Mouse (Mus musculus) liver, embryonic 12.5 days (tissue): ENCODE results near the gene Lamp2. TPM values are rescaled to one million over a fixed set of nuclear protein-coding genes. Genes with fewer than 3 reads are reported as not detected.
"Not testable (repeated sequence)": the region's sequence is repeated elsewhere in the genome, so short reads cannot be mapped to it uniquely, and the experiment has no call there.

ENCODE experiments used
- ATAC-seq: fragments of 200-750 bp; cut with Nextera tagmentation; 2 replicates; pipeline ENCODE4 v1.8.0; 2017; ENCODE audit warnings: moderate number of reproducible peaks, mild to moderate bottlenecking, moderate library complexity
- H3K27ac ChIP-seq: fragments of 300-500 bp; sonication (generic); 2 replicates; pipeline ENCODE4 v1.5.1; 2016; ENCODE audit warnings: mild to moderate bottlenecking
- H3K27me3 ChIP-seq: fragments of 300-500 bp; sonication (generic); replicated peaks from 2 replicates; pipeline ENCODE4 v1.6.1; 2016; ENCODE audit warnings: mild to moderate bottlenecking, moderate library complexity
- H3K36me3 ChIP-seq: fragments of 300-500 bp; sonication (generic); 2 replicates; pipeline ENCODE4 v1.6.1; 2016; ENCODE audit warnings: mild to moderate bottlenecking, moderate library complexity
- H3K4me1 ChIP-seq: fragments of 300-500 bp; sonication (generic); 2 replicates; pipeline ENCODE4 v1.6.1; 2016
- H3K4me2 ChIP-seq: fragments of 300-500 bp; sonication (generic); 2 replicates; pipeline ENCODE4 v1.6.1; 2016; ENCODE audit warnings: mild to moderate bottlenecking, moderate library complexity
- H3K4me3 ChIP-seq: fragments of 300-500 bp; sonication (generic); 2 replicates; pipeline ENCODE4 v1.5.1; 2016; ENCODE audit warnings: mild to moderate bottlenecking, moderate library complexity
- H3K9ac ChIP-seq: fragments of 300-500 bp; sonication (generic); 2 replicates; pipeline ENCODE4 v1.6.1; 2016; ENCODE audit warnings: mild to moderate bottlenecking, moderate library complexity
- H3K9me3 ChIP-seq: fragments of 300-500 bp; sonication (generic); replicated peaks from 2 replicates; pipeline ENCODE4 v1.6.1; 2016; ENCODE audit warnings: mild to moderate bottlenecking, moderate library complexity
- WGBS: fragments of 180-500 bp; shearing (Covaris S2); methylation state at CpG from one replicate; pipeline ENCODE4 v1.1.7; 2016; ENCODE audit not compliant: insufficient replicate concordance; 5-methylcytosine and 5-hydroxymethylcytosine counted together
- polyA plus RNA-seq: library from polyadenylated mRNA; unstranded; fragments of >200 nt; fragmentation: Nextera tagmentation; extraction: Ambion mirVana; gene quantifications from 2 replicates; pipeline ENCODE4 v1.2.1, GENCODE M21; 2016

The Lamp2 gene
- polyA plus RNA-seq, 1 experiment from 2014 or later, result 46.5 TPM

GRCm38 (mm10) chrX:38423096-38423495 lies 33.2 kb downstream of the Lamp2 start:
- H3K36me3 ChIP-seq, result peaks cover 10% of the 10 kb centered on the region
- H3K4me3 ChIP-seq, result no peak overlapping the region
- no peak overlapping the region for H3K4me2 ChIP-seq
- WGBS, result 68% methylated on average over 3 of the region's 3 CpGs
- no peak for ATAC-seq
- no peak overlapping the region for H3K27ac ChIP-seq
- H3K27me3 ChIP-seq, result no peaks in the 10 kb centered on the region
- H3K9ac ChIP-seq, result no peak overlapping the region
- H3K4me1 ChIP-seq, result no peaks in the 10 kb centered on the region
- no peaks in the 10 kb centered on the region for H3K9me3 ChIP-seq

- Histone ChIP-seq H3K27ac (no peak overlapping the region), H3K9me3 (no peaks in the 10 kb centered on the region), H3K4me3 (no peak overlapping the region), H3K4me2 (no peak overlapping the region), H3K36me3 (peaks cover 10% of the 10 kb centered on the region), H3K9ac (no peak overlapping the region), H3K27me3 (no peaks in the 10 kb centered on the region), H3K4me1 (no peaks in the 10 kb centered on the region)
- ATAC-seq, result no peak
- WGBS, result 73% methylated on average over 3 of the region's 3 CpGs
Measured at GRCm38 (mm10) chrX:38422396-38422795, 33.9 kb downstream of the Lamp2 start.

- 81% methylated on average over 3 of the region's 3 CpGs for WGBS
- ATAC-seq, result no peak
Measured at GRCm38 (mm10) chrX:38403879-38404278, 52.4 kb downstream of the Lamp2 start.

GRCm38 (mm10) chrX:38402981-38403380 lies 53.3 kb downstream of the Lamp2 start:
- ATAC-seq, result no peak
- Histone ChIP-seq H3K27ac (no peak overlapping the region), H3K4me2 (no peak overlapping the region), H3K9ac (no peak overlapping the region), H3K36me3 (no peaks in the 10 kb centered on the region), H3K4me3 (no peak overlapping the region), H3K9me3 (no peaks in the 10 kb centered on the region), H3K27me3 (no peaks in the 10 kb centered on the region), H3K4me1 (no peaks in the 10 kb centered on the region)
- 66% methylated on average over 5 of the region's 5 CpGs for WGBS

More at GRCm38 (mm10) chrX:38403879-38404278, 52.4 kb downstream of the Lamp2 start:
- no peak overlapping the region for H3K4me2 ChIP-seq
- H3K9ac ChIP-seq, result no peak overlapping the region
- no peak overlapping the region for H3K4me3 ChIP-seq
- H3K27me3 ChIP-seq, result no peaks in the 10 kb centered on the region
- H3K9me3 ChIP-seq, result no peaks in the 10 kb centered on the region
- H3K4me1 ChIP-seq, result no peaks in the 10 kb centered on the region
- no peaks in the 10 kb centered on the region for H3K36me3 ChIP-seq
- no peak overlapping the region for H3K27ac ChIP-seq

GRCm38 (mm10) chrX:38402004-38402403 lies 54.2 kb downstream of the Lamp2 start:
- Histone ChIP-seq H3K9ac (no peak overlapping the region), H3K36me3 (no peaks in the 10 kb centered on the region), H3K9me3 (no peaks in the 10 kb centered on the region), H3K4me2 (no peak overlapping the region), H3K27ac (no peak overlapping the region), H3K4me3 (no peak overlapping the region), H3K27me3 (no peaks in the 10 kb centered on the region), H3K4me1 (no peaks in the 10 kb centered on the region)
- WGBS, result 69% methylated on average over 6 of the region's 6 CpGs
- no peak for ATAC-seq

GRCm38 (mm10) chrX:38400616-38401015 lies 55.6 kb downstream of the Lamp2 start:
- Histone ChIP-seq H3K4me2 (no peak overlapping the region), H3K27me3 (no peaks in the 10 kb centered on the region), H3K4me1 (no peaks in the 10 kb centered on the region), H3K9me3 (no peaks in the 10 kb centered on the region), H3K36me3 (no peaks in the 10 kb centered on the region), H3K27ac (no peak overlapping the region), H3K9ac (no peak overlapping the region), H3K4me3 (no peak overlapping the region)
- WGBS, result 56% methylated on average over 3 of the region's 3 CpGs
- no peak for ATAC-seq

GRCm38 (mm10) chrX:38399671-38400070 lies 56.6 kb downstream of the Lamp2 start:
- Histone ChIP-seq H3K4me2 (no peak overlapping the region), H3K36me3 (no peaks in the 10 kb centered on the region), H3K27ac (no peak overlapping the region), H3K9me3 (no peaks in the 10 kb centered on the region), H3K27me3 (no peaks in the 10 kb centered on the region), H3K4me1 (no peaks in the 10 kb centered on the region), H3K9ac (no peak overlapping the region), H3K4me3 (no peak overlapping the region)
- no peak for ATAC-seq
- WGBS, result 78% methylated on average over 1 of the region's 1 CpGs

GRCm38 (mm10) chrX:38373169-38373568 lies 83.1 kb downstream of the Lamp2 start:
- 50% methylated on average over 1 of the region's 1 CpGs for WGBS
- H3K9me3 ChIP-seq, result not testable (repeated sequence)

GRCm38 (mm10) chrX:38364621-38365020 lies 91.6 kb downstream of the Lamp2 start:
- H3K27ac ChIP-seq, H3K4me1 ChIP-seq, H3K4me2 ChIP-seq, H3K36me3 ChIP-seq, H3K9me3 ChIP-seq, H3K4me3 ChIP-seq, ATAC-seq, H3K9ac ChIP-seq, H3K27me3 ChIP-seq: not testable (repeated sequence)
- 47% methylated on average over 1 of the region's 1 CpGs for WGBS

More at GRCm38 (mm10) chrX:38373169-38373568, 83.1 kb downstream of the Lamp2 start:
- not testable (repeated sequence) for H3K4me1 ChIP-seq, H3K9ac ChIP-seq, ATAC-seq, H3K36me3 ChIP-seq, H3K4me2 ChIP-seq, H3K27me3 ChIP-seq, H3K4me3 ChIP-seq, H3K27ac ChIP-seq

- H3K9me3 ChIP-seq, result no peaks in the 10 kb centered on the region
- 54% methylated on average over 8 of the region's 8 CpGs for WGBS
- no peak overlapping the region for H3K9ac ChIP-seq
- no peak overlapping the region for H3K27ac ChIP-seq
- H3K4me1 ChIP-seq, result no peaks in the 10 kb centered on the region
- H3K4me2 ChIP-seq, result no peak overlapping the region
- H3K36me3 ChIP-seq, result no peaks in the 10 kb centered on the region
- no peak overlapping the region for H3K4me3 ChIP-seq
- no peaks in the 10 kb centered on the region for H3K27me3 ChIP-seq
- ATAC-seq, result no peak
Measured at GRCm38 (mm10) chrX:38362016-38362415, 94.2 kb downstream of the Lamp2 start.

Other genes with a start within 250 kb of the Lamp2 start
- 4.3 and 4.9 TPM in 2 replicates for gene Tmem255a, start 204.0 kb downstream of the Lamp2 start, polyA plus RNA-seq
- gene Atp1b4, start 140.3 kb downstream of the Lamp2 start, polyA plus RNA-seq, result not detected in 2 replicates
- 21.0 and 22.2 TPM in 2 replicates for gene Cul4b, start 119.7 kb upstream of the Lamp2 start, polyA plus RNA-seq
- 56.8 TPM in 2 replicates for gene Mcts1, start 144.1 kb upstream of the Lamp2 start, polyA plus RNA-seq
- 11.1 and 13.1 TPM in 2 replicates for gene C1galt1c1, start 178.6 kb upstream of the Lamp2 start, polyA plus RNA-seq